Mouse (Mus musculus): ENCODE results near the gene Larp6. TPM values are rescaled to one million over a fixed set of nuclear protein-coding genes. Genes with fewer than 3 reads are reported as not detected.

Gene Larp6
- polyA plus RNA-seq, 1 experiment from 2014 or later: 0.68 TPM

- H3K27ac ChIP-seq (replicated peaks in 1 of 2; ENCODE audit: control insufficient read depth in 1 of 2, insufficient read depth in 1 of 2, low read depth in 2 of 2, low read length in 2 of 2): no peak overlapping the region
- no peak overlapping the region for H3K4me3 ChIP-seq (ENCODE audit: control insufficient read depth in 1 of 2, insufficient read depth in 1 of 2, low read depth in 1 of 2, low read length in 2 of 2)
- H3K9ac ChIP-seq (ENCODE audit: low read length): no peak overlapping the region
- H3K36me3 ChIP-seq (ENCODE audit: control insufficient read depth, insufficient read depth, low read length): peaks cover 46% of the 10 kb centered on the region
- no peaks in the 10 kb centered on the region for H3K4me1 ChIP-seq (ENCODE audit: control insufficient read depth in 2 of 2, insufficient read depth in 2 of 2, low read length in 2 of 2)
- H3K27me3 ChIP-seq (ENCODE audit: control insufficient read depth, insufficient read depth, low read length): no peaks in the 10 kb centered on the region
- H3K4me2 ChIP-seq (ENCODE audit: low read length): no peak overlapping the region
- WGBS: 66% methylated on average over 5 of the region's 5 CpGs
- H3K9me3 ChIP-seq (ENCODE audit: control insufficient read depth, low read length): no peaks in the 10 kb centered on the region
- ATAC-seq (ENCODE audit: insufficient number of reproducible peaks, insufficient read depth, low FRiP score, low read depth): no peak
These were observed 33.9 kb upstream of the Larp6 start for GRCm38 (mm10) chr9:60678913-60679312.

GRCm38 (mm10) chr9:60681005-60681404 lies 31.8 kb upstream of the Larp6 start:
- H3K27me3 ChIP-seq (ENCODE audit: control insufficient read depth, insufficient read depth, low read length): no peaks in the 10 kb centered on the region
- no peak for ATAC-seq (ENCODE audit: insufficient number of reproducible peaks, insufficient read depth, low FRiP score, low read depth)
- WGBS: 80% methylated on average over 3 of the region's 3 CpGs

GRCm38 (mm10) chr9:60682753-60683152 lies 30.0 kb upstream of the Larp6 start:
- Histone ChIP-seq H3K9me3 (ENCODE audit: control insufficient read depth, low read length) (no peaks in the 10 kb centered on the region), H3K4me2 (ENCODE audit: low read length) (no peak overlapping the region), H3K9ac (ENCODE audit: low read length) (no peak overlapping the region), H3K27ac (replicated peaks in 1 of 2; ENCODE audit: control insufficient read depth in 1 of 2, insufficient read depth in 1 of 2, low read depth in 2 of 2, low read length in 2 of 2) (no peak overlapping the region), H3K36me3 (ENCODE audit: control insufficient read depth, insufficient read depth, low read length) (peaks cover 39% of the 10 kb centered on the region), H3K4me3 (ENCODE audit: control insufficient read depth in 1 of 2, insufficient read depth in 1 of 2, low read depth in 1 of 2, low read length in 2 of 2) (no peak overlapping the region), H3K4me1 (ENCODE audit: control insufficient read depth in 2 of 2, insufficient read depth in 2 of 2, low read length in 2 of 2) (peaks cover 0 to 2% of the 10 kb centered on the region in 2 experiments; a peak in 1 of 4 replicates), H3K27me3 (ENCODE audit: control insufficient read depth, insufficient read depth, low read length) (no peaks in the 10 kb centered on the region)
- WGBS: 79% methylated on average over 4 of the region's 4 CpGs
- ATAC-seq (ENCODE audit: insufficient number of reproducible peaks, insufficient read depth, low FRiP score, low read depth): no peak

More at GRCm38 (mm10) chr9:60681005-60681404, 31.8 kb upstream of the Larp6 start:
- H3K9ac ChIP-seq (ENCODE audit: low read length): no peak overlapping the region
- H3K4me1 ChIP-seq (ENCODE audit: control insufficient read depth in 2 of 2, insufficient read depth in 2 of 2, low read length in 2 of 2): no peaks in the 10 kb centered on the region
- H3K4me3 ChIP-seq (ENCODE audit: control insufficient read depth in 1 of 2, insufficient read depth in 1 of 2, low read depth in 1 of 2, low read length in 2 of 2): no peak overlapping the region
- H3K4me2 ChIP-seq (ENCODE audit: low read length): no peak overlapping the region
- H3K9me3 ChIP-seq (ENCODE audit: control insufficient read depth, low read length): no peaks in the 10 kb centered on the region
- H3K27ac ChIP-seq (replicated peaks in 1 of 2; ENCODE audit: control insufficient read depth in 1 of 2, insufficient read depth in 1 of 2, low read depth in 2 of 2, low read length in 2 of 2): no peak overlapping the region
- H3K36me3 ChIP-seq (ENCODE audit: control insufficient read depth, insufficient read depth, low read length): peaks cover 46% of the 10 kb centered on the region

GRCm38 (mm10) chr9:60687415-60687814 lies 25.4 kb upstream of the Larp6 start:
- 0 out of 2 replicates have a peak, but pooled peaks have one; percentile 31 for ATAC-seq (ENCODE audit: insufficient number of reproducible peaks, insufficient read depth, low FRiP score, low read depth)
- WGBS: 3% methylated on average over 7 of the region's 7 CpGs
- H3K27me3 ChIP-seq (ENCODE audit: control insufficient read depth, insufficient read depth, low read length): no peaks in the 10 kb centered on the region
- H3K36me3 ChIP-seq (ENCODE audit: control insufficient read depth, insufficient read depth, low read length): peaks cover 10% of the 10 kb centered on the region; the same call in 1 of the 2 replicates
- peaks cover 2 to 3% of the 10 kb centered on the region in 2 experiments; a peak in 2 of 4 replicates for H3K4me1 ChIP-seq (ENCODE audit: control insufficient read depth in 2 of 2, insufficient read depth in 2 of 2, low read length in 2 of 2)
- peak overlapping the region; percentile 57 to 83 for H3K4me3 ChIP-seq (ENCODE audit: control insufficient read depth in 1 of 2, insufficient read depth in 1 of 2, low read depth in 1 of 2, low read length in 2 of 2)
- H3K9ac ChIP-seq (ENCODE audit: low read length): peak overlapping the region; percentile 66
- peak overlapping the region; percentile 74 for H3K4me2 ChIP-seq (ENCODE audit: low read length)
- no peaks in the 10 kb centered on the region for H3K9me3 ChIP-seq (ENCODE audit: control insufficient read depth, low read length)
- peak overlapping the region; percentile 68 to 71 for H3K27ac ChIP-seq (replicated peaks in 1 of 2; ENCODE audit: control insufficient read depth in 1 of 2, insufficient read depth in 1 of 2, low read depth in 2 of 2, low read length in 2 of 2)

GRCm38 (mm10) chr9:60687891-60688324 lies 24.9 kb upstream of the Larp6 start, which contains the start of gene Lrrc49:
Gene Lrrc49, minus strand, starts transcription at chr9:60688158.
- Histone ChIP-seq H3K9me3 (ENCODE audit: control insufficient read depth, low read length) (no peaks in the 10 kb centered on the region), H3K4me3 (ENCODE audit: control insufficient read depth in 1 of 2, insufficient read depth in 1 of 2, low read depth in 1 of 2, low read length in 2 of 2) (peak within 1 kb of the TSS; percentile 57 to 83), H3K27ac (replicated peaks in 1 of 2; ENCODE audit: control insufficient read depth in 1 of 2, insufficient read depth in 1 of 2, low read depth in 2 of 2, low read length in 2 of 2) (peak within 1 kb of the TSS; percentile 68 to 71), H3K4me1 (ENCODE audit: control insufficient read depth in 2 of 2, insufficient read depth in 2 of 2, low read length in 2 of 2) (peaks cover 2 to 3% of the 10 kb centered on the region in 2 experiments; a peak in 2 of 4 replicates), H3K9ac (ENCODE audit: low read length) (peak within 1 kb of the TSS; percentile 66), H3K27me3 (ENCODE audit: control insufficient read depth, insufficient read depth, low read length) (no peaks in the 10 kb centered on the region), H3K36me3 (ENCODE audit: control insufficient read depth, insufficient read depth, low read length) (peaks cover 9% of the 10 kb centered on the region; the same call in 1 of the 2 replicates), H3K4me2 (ENCODE audit: low read length) (peak within 1 kb of the TSS; percentile 74)
- WGBS: under 1% methylated on average over 21 of the region's 21 CpGs
- ATAC-seq (ENCODE audit: insufficient number of reproducible peaks, insufficient read depth, low FRiP score, low read depth): peak; percentile 89

- peaks cover 0 to 3% of the 10 kb centered on the region in 2 experiments; a peak in 1 of 4 replicates for H3K4me1 ChIP-seq (ENCODE audit: control insufficient read depth in 2 of 2, insufficient read depth in 2 of 2, low read length in 2 of 2)
- H3K9ac ChIP-seq (ENCODE audit: low read length): no peak overlapping the region
- H3K27ac ChIP-seq (replicated peaks in 1 of 2; ENCODE audit: control insufficient read depth in 1 of 2, insufficient read depth in 1 of 2, low read depth in 2 of 2, low read length in 2 of 2): no peak overlapping the region
- H3K9me3 ChIP-seq (ENCODE audit: control insufficient read depth, low read length): no peaks in the 10 kb centered on the region
- 48% methylated on average over 4 of the region's 4 CpGs for WGBS
- no peak overlapping the region for H3K4me3 ChIP-seq (ENCODE audit: control insufficient read depth in 1 of 2, insufficient read depth in 1 of 2, low read depth in 1 of 2, low read length in 2 of 2)
- no peak overlapping the region for H3K4me2 ChIP-seq (ENCODE audit: low read length)
- no peak for ATAC-seq (ENCODE audit: insufficient number of reproducible peaks, insufficient read depth, low FRiP score, low read depth)
- H3K36me3 ChIP-seq (ENCODE audit: control insufficient read depth, insufficient read depth, low read length): no peaks in the 10 kb centered on the region
- H3K27me3 ChIP-seq (ENCODE audit: control insufficient read depth, insufficient read depth, low read length): no peaks in the 10 kb centered on the region
These were observed 20.2 kb upstream of the Larp6 start for GRCm38 (mm10) chr9:60692624-60693023.

GRCm38 (mm10) chr9:60693986-60694385 lies 18.8 kb upstream of the Larp6 start:
- no peak overlapping the region for H3K9ac ChIP-seq (ENCODE audit: low read length)
- H3K4me2 ChIP-seq (ENCODE audit: low read length): no peak overlapping the region
- H3K27ac ChIP-seq (replicated peaks in 1 of 2; ENCODE audit: control insufficient read depth in 1 of 2, insufficient read depth in 1 of 2, low read depth in 2 of 2, low read length in 2 of 2): no peak overlapping the region
- H3K4me1 ChIP-seq (ENCODE audit: control insufficient read depth in 2 of 2, insufficient read depth in 2 of 2, low read length in 2 of 2): no peaks in the 10 kb centered on the region
- no peak for ATAC-seq (ENCODE audit: insufficient number of reproducible peaks, insufficient read depth, low FRiP score, low read depth)
- H3K4me3 ChIP-seq (ENCODE audit: control insufficient read depth in 1 of 2, insufficient read depth in 1 of 2, low read depth in 1 of 2, low read length in 2 of 2): no peak overlapping the region
- 51% methylated on average over 2 of the region's 2 CpGs for WGBS
- H3K36me3 ChIP-seq (ENCODE audit: control insufficient read depth, insufficient read depth, low read length): no peaks in the 10 kb centered on the region
- H3K9me3 ChIP-seq (ENCODE audit: control insufficient read depth, low read length): no peaks in the 10 kb centered on the region
- H3K27me3 ChIP-seq (ENCODE audit: control insufficient read depth, insufficient read depth, low read length): no peaks in the 10 kb centered on the region

Data from heart, embryonic 14.5 days (tissue).